Mouse (Mus musculus) Patski (cell line): ENCODE results near the gene Cela2a. TPM values are rescaled to one million over a fixed set of nuclear protein-coding genes. Genes with fewer than 3 reads are reported as not detected.
A peak's percentile ranks its signal among the peaks of the same experiment; 100 is the strongest.
"Not testable (repeated sequence)": the region's sequence is repeated elsewhere in the genome, so short reads cannot be mapped to it uniquely, and the experiment has no call there.

Experiments
- ATAC-seq: fragments of 100-300 bp; one replicate; pipeline ENCODE4 v1.8.0; 2021
- CTCF ChIA-PET: fragments of 350-600 bp; sonication (Branson Sonifier 250); formaldehyde crosslinking; loops from one replicate; lab custom pipeline; 2022; ENCODE audit warnings: inconsistent platforms; lab: Charles Lee
- POLR2A ChIA-PET: fragments of 350-600 bp; sonication (Branson Sonifier 250); formaldehyde crosslinking; loops from one replicate; lab custom pipeline; 2022; ENCODE audit warnings: antibody characterized with exemption, inconsistent platforms; lab: Charles Lee
- DNase-seq: peaks from one replicate; pipeline ENCODE4 v3.0.0-alpha.2; 2011; ENCODE audit warnings: low read depth, low spot score
- H3K27me3 ChIP-seq: fragments of 371-371 bp; one replicate; pipeline ENCODE4 v1.5.1; 2021
- CTCF ChIP-seq: fragments of 100-300 bp; IDR thresholded peaks from one replicate; pipeline ENCODE4 v1.5.1; 2021
- in situ Hi-C: fragments of 300-500 bp; cut with MboI; formaldehyde crosslinking; loops from 3 replicates; pipeline ENCODE4 v1.11.1; 2018; ENCODE audit warnings: low pct_unique_long_range_greater_than_20kb, mixed read lengths
- polyA plus RNA-seq: library from polyadenylated mRNA; unstranded; gene quantifications from one replicate; pipeline ENCODE4 v1.2.3, GENCODE M21; 2021

The Cela2a gene
- polyA plus RNA-seq, 1 experiment from 2014 or later: not detected

DNA sequence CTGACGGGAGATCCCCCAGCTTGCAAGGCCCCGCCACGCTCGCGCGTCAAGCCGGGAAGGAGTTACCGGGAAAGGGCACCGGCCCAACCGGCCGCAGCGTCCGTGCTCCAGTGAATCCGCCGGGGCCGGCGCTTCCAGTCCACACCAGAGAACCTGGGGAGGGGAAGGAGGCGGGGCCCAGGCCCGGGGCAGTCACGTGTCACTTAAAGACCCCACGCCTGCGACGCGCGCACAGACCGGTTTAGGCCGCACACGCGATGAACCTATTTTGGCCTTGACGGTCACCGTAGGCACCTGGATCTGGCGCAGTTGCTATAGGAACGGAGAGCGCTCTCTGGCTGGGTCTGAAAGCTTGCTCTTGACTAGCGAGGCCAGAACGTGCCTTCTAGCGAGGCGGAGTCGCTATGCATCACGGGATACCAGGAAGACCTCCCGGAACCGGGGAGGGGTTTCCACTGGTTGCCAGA, 35.4 kb downstream of the Cela2a start, which contains the start of gene Dnajc16:
Gene Dnajc16, minus strand, starts transcription at position 408 of the 467 bp plus-strand sequence.
- ATAC-seq (peak; percentile 84), DNase-seq (peak; percentile 96)
- POLR2A ChIA-PET: interaction anchor here (0.6 kb wide), 1 partner anchor 14 kb away, joined by 3 read pairs; no protein-coding TSS in a partner anchor
- in situ Hi-C loops: no loop called here
- CTCF ChIA-PET: no interaction called here
- no peak for TF ChIP-seq CTCF
- H3K27me3 ChIP-seq: no peaks in the 10 kb centered on the region

DNA sequence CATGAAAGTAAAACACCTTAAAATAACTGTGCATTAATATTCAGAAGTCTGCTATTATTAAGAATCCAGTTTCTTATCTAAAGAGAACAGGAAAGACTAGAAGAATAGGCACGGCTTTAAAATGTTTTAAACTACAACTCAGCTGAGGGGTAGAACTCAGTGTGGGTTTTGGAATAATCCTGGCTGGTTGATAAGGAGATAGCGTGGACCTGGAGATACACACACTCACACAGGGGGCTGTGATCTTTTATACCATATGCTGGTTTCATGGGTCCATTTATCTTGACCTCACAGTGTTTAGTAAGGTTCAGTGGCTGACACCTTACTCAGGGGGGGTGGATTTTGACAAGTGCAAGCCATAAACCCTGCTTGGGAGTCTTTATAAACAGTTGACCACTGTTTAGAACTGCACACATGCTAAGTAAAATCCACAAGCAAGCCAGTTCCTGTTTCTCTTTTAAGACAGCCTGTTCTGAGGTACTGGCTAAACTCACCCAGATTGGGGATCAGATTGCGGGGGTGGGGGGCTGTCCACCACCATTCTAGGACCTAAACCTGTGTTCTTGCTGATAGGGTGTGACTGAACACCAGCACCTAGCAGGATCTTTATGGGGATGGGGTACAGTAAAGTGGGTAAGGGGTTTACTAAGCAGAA, 36.3 kb downstream of the Cela2a start:
- in situ Hi-C loops: loop anchor here (10.0 kb wide), 1 partner anchor 175 kb away; the partner anchor contains the start of gene Tmem82

DNA sequence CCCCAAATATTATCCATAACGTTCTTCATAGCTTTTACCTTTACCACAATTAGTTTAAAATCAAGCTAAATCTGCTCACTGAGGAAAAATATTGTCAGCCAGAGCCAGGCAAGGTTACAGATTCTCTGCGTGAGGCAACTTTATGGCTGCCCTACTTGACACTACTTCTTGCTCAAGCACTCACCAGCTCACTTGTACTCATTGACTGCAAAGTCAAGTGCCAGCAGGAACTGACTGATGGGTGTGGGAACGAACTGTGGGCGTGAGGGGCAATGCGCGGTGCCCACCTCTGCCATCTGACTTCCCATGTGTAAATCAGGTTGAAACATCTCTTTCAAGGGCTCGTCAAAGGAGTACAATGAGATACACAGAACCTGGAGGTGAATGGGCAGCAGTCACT, 38.5 kb downstream of the Cela2a start:
- POLR2A ChIA-PET: no interaction called here
- CTCF ChIA-PET: no interaction called here
- in situ Hi-C loops: loop anchor here (10.0 kb wide), 1 partner anchor 173 kb away; the partner anchor contains the start of gene Tmem82

More for the DNA sequence above, 36.3 kb downstream of the Cela2a start:
- TF ChIP-seq CTCF: no peak
- POLR2A ChIA-PET: interaction anchor here (1.0 kb wide), 1 partner anchor 9 kb away, joined by 4 read pairs; no protein-coding TSS in a partner anchor
- H3K27me3 ChIP-seq: no peaks in the 10 kb centered on the region
- CTCF ChIA-PET: no interaction called here
- ATAC-seq (no peak), DNase-seq (no peak)

GRCm38 (mm10) chr4:141787046-141787445, 38.9 kb downstream of the Cela2a start:
- ChIA-PET POLR2A (no interaction called here), CTCF (no interaction called here)
- no peaks in the 10 kb centered on the region for H3K27me3 ChIP-seq
- ATAC-seq (no peak), DNase-seq (no peak)
- in situ Hi-C loops: loop anchor here (10.0 kb wide), 1 partner anchor 172 kb away; the partner anchor contains the start of gene Tmem82
- TF ChIP-seq CTCF: no peak

More for the DNA sequence above, 38.5 kb downstream of the Cela2a start:
- DNase-seq: no peak
- no peaks in the 10 kb centered on the region for H3K27me3 ChIP-seq
- no peak for ATAC-seq
- no peak for TF ChIP-seq CTCF

GRCm38 (mm10) chr4:141786141-141786540, 39.8 kb downstream of the Cela2a start:
- DNase-seq (no peak), ATAC-seq (no peak)
- TF ChIP-seq CTCF: no peak
- CTCF ChIA-PET: no interaction called here
- in situ Hi-C loops: loop anchor here (10.0 kb wide), 1 partner anchor 171 kb away; the partner anchor contains the start of gene Tmem82
- no peaks in the 10 kb centered on the region for H3K27me3 ChIP-seq
- POLR2A ChIA-PET: no interaction called here

DNA sequence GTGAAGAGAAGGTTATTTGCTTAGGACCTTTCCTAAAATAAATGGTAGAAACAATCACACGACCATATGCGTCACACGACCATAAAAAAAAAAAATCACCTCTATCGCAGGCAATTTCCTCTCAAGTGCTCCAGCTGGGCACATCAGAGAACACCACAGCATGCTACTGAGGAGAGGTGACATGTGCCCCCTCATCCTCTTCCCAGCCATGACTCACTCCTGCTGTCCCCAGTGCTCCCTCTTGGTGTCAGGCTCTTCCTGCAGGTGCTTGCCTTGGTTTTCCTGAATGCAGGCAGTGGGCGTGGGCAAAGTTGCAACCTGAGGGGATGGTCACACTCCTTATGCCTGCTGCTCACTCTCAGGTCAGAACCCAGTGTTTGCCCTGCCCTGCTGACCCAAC, 41.1 kb downstream of the Cela2a start:
- no peaks in the 10 kb centered on the region for H3K27me3 ChIP-seq
- POLR2A ChIA-PET: no interaction called here
- in situ Hi-C loops: loop anchor here (10.0 kb wide), 1 partner anchor 170 kb away; the partner anchor contains the start of gene Tmem82
- CTCF ChIA-PET: no interaction called here
- DNase-seq: no peak
- no peak for TF ChIP-seq CTCF
- ATAC-seq: no peak

DNA sequence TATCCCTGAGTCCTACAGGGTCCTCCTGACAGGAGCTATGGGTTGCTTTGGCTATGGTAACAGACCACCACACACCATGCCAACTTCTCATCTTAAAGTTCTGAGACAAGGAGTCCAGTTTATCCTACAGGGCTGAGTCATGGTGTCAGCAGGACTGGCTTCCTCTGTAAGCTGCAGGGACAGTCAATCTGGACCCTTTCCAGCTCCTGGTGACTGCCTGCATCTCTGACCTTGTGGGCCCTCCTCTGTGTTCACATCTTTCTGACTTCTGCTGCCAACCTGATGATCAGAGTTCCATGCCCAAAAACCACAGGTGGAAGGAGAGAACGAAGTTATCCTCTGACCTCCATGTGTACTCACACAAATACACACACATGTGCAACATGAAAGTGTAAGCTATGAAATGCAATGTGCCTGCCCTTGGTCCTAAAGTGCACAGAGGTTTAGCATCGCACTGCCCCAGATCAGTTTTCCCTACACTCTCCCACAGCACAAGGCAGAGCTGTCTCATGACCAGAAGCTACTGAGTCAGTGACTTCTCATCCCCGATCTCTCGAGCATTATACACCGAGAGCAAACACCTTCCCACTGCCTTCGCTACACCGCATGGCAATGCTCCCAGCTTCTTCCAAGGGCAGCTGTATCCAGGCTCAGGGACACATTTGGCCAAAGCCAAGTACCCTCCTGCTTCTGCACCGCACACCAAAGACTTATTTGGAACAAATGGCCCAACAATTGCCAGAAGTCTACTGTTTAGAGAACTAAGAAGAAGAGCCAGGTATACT, 44.6 kb downstream of the Cela2a start:
- ChIA-PET CTCF (interaction anchor here (0.9 kb wide), 1 partner anchor 20 kb away, joined by 3 read pairs; no protein-coding TSS in a partner anchor), POLR2A (interaction anchor here (0.9 kb wide), 1 partner anchor 15 kb away, joined by 5 read pairs; no protein-coding TSS in a partner anchor)
- TF ChIP-seq CTCF: no peak
- in situ Hi-C loops: loop anchor here (10.0 kb wide), 1 partner anchor 167 kb away; the partner anchor contains the start of gene Tmem82
- ATAC-seq: no peak
- no peaks in the 10 kb centered on the region for H3K27me3 ChIP-seq
- no peak for DNase-seq

DNA sequence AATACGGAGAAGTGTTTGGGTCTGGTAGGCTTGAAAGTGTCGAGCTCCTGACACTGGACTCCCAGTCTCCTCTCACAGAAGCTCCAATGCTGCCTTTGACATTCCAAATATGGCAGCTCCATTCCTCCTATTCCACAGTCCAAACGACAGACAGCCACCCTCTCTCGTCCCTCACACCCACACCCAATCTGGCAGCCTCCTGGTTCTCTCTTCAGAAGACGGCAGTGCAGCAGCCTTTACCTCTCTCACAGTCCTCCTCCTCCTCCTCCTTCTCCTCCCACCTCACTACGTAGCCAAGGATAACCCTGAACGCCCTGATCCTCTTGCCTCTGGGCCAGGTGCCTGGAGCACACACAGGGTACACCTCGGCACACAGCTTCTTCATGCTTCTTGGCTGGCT, 46.1 kb downstream of the Cela2a start:
- in situ Hi-C loops: loop anchor here (10.0 kb wide), 1 partner anchor 165 kb away; the partner anchor contains the start of gene Tmem82
- POLR2A ChIA-PET: interaction anchor here (1.2 kb wide), 1 partner anchor 9 kb away, joined by 4 read pairs; no protein-coding TSS in a partner anchor
- DNase-seq (no peak), ATAC-seq (no peak)
- TF ChIP-seq CTCF: no peak
- H3K27me3 ChIP-seq: no peaks in the 10 kb centered on the region
- CTCF ChIA-PET: no interaction called here

GRCm38 (mm10) chr4:141773019-141773418, 52.9 kb downstream of the Cela2a start:
- H3K27me3 ChIP-seq, in situ Hi-C loops, POLR2A ChIA-PET, DNase-seq, CTCF ChIA-PET, ATAC-seq: not testable (repeated sequence)

DNA sequence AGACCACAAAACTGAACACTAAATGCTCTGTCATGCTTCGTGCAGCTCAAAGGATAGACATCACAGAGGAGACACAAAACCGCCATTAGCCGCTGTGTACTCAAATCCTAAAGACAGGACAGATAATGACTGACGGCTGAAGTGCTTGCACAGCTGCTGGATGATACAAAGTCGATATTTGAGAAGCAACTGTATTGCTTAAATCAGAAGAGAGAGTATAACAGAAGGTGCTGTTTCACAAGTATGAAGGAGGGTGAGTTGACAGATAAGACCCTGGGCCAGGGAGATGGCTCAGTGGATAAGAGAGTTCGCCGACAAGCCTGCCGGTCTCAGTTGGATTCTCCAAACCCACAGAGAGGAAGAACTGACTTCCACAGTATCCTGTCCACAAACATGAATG, 54.1 kb downstream of the Cela2a start:
- POLR2A ChIA-PET: no interaction called here
- no peaks in the 10 kb centered on the region for H3K27me3 ChIP-seq

More for the DNA sequence above, 54.1 kb downstream of the Cela2a start:
- in situ Hi-C loops: no loop called here
- CTCF ChIA-PET: no interaction called here
- TF ChIP-seq CTCF: no peak
- ATAC-seq (no peak), DNase-seq (no peak)
